Mouse (Mus musculus): ENCODE measurements around the gene Olfr1204.

Gene Olfr1204

DNA sequence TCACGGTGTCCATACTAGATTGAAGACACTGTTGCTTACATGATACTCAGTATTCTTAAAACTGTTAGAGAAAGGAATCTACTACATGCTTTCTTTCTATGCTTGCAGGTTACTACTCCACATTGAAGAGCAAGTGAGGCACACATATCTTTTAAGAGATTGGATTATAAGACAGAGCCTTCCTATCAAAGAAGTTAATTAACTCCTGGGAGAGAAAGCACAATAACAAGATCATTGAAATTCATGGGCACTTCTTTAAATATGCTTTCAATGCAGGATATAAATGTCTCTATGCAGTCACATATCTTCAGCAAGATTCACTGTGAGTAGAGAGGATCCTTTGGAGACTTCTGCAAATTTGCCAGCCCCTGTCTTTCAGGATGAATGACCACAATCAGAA is at the start of gene Olfr1204:
TSS of gene Olfr1204 (plus strand) at position 301 of the 400 bp plus-strand sequence.
- no peak for DNase-seq (ENCODE audit: low read depth)

DNA sequence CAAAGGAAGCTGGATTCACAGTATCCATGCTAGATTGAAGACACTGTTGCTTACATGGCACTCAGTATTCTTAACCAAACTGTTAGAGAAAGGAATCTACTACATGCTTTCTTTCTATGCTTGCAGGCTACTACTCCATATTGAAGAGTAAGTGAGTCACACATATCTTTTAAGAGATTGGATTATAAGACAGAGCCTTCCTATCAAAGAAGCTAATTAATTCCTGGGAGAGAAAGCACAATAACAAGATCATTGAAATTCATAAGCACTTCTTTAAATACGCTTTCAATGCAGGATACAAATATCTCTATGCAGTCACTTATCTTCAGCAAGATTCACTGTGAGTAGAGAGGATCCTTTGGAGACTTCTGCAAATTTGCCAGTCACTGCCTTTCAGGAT is 34.9 kb upstream of the Olfr1204 start, which contains the start of gene Olfr1202:
TSS of gene Olfr1202 (plus strand) at position 301 of the 400 bp plus-strand sequence.
- no peak for DNase-seq (ENCODE audit: low read depth)

DNA sequence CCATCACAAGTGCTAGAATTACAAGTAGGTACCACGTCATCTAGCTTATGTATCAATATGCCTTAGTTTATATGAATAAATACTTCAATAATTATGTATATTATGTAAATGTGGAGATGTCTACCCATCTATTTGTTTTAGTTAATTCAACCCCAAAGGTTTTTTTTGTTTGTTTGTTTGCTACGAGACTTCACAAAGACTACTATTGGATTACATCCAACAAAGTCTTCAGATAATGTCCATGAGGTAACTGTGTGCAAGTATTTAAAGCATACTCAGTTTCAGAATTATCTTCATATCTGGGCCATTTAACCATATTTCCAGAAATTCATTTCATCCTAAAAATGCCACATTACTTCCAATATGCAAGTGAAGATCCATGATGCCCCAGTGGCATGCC is 19.7 kb upstream of the Olfr1204 start, which contains the start of gene Olfr1205:
TSS of gene Olfr1205 (plus strand) at position 301 of the 400 bp plus-strand sequence.
- no peak for DNase-seq (ENCODE audit: low read depth)

DNA sequence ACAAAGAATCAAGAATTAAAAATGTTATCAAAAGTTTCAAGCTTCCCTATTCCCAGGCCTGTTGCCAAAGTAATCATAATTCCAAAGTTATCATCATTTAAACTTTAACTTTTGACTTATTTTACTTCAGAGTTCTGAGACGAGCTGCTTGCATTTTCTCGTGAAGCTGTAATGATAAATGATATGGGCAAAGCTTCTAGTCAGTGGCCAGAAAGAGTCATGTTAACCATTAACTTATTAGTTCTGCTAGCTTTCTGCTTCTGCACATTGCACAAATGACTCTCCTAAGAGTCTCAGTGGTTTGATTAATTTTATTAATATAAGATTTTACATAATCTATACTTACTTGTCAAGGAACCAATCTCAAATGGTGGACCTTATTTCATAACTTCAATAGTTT is 10.6 kb upstream of the Olfr1204 start:
- DNase-seq (ENCODE audit: low read depth) = no peak

DNA sequence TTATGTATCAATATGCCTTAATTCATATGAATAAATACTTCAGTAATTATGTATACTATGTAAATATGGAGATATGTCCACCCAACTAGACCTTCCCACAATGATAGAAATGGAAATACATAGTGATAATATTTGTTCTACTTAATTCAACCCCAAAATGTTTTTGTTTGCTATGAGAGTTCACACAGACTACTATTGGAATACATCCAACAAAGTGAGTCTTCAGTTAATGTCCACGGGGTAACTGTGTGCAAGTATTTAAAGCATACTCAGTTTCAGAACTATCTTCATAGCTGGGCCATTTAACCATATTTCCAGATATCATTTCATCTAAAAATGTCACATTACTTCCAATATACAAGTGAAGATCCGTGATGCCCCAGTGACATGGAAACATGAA is 13.8 kb downstream of the Olfr1204 start, which contains the start of gene Olfr1206:
TSS of gene Olfr1206 (plus strand) at position 301 of the 400 bp plus-strand sequence.
- DNase-seq (ENCODE audit: low read depth) = no peak

DNA sequence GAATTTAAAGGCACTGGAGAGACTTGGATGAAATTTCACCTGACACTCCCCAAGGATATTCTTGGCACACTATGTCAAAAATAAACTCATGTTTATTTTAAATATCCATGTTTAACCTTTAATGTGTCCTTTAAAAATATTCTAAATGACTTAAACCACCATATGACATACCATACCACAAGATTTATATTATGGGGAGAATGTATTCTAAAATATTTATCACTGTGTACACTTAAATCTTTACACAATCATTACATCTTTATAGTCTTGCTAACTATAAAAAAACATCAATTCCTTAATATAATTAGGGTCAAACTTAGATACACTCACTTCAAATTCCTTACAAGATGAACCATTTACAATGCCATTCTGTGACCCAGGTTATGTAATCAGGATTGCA is 53.1 kb downstream of the Olfr1204 start, which contains the start of gene Olfr1208:
TSS of gene Olfr1208 (minus strand) at position 101 of the 400 bp plus-strand sequence.
- DNase-seq (ENCODE audit: low read depth) = no peak
